Mouse (Mus musculus): ENCODE results near the gene Setd4.

DNA sequence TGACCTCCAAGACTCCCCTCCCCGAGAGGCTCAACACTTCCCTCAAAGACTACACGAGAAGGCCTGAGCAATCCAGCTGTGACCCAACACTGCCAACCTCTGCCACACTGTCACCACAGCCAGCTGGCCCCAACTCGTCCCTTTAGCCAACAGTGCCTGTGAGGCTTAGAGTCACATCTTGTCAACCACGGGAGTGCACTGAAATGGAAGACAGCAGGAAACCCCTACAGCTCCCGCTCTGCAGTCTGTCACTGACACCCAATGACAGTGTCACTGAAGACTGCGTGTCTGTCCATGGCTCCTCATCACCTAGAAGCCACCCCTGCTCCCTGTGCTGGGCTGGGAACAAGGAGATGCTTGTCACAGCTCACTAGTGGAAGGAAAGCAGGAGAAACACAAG is 22.7 kb downstream of the Setd4 start:
- TF ChIP-seq CTCF (IDR thresholded peaks at IDR 0.05; ENCODE audit: low read depth) (no peak), EP300 (IDR thresholded peaks at IDR 0.05; ENCODE audit: low read depth) (no peak)

All from liver, embryonic 14.5 days (tissue).